Mouse (Mus musculus) Patski (cell line): ENCODE results near the gene Chrm3. TPM values are rescaled to one million over a fixed set of nuclear protein-coding genes. Genes with fewer than 3 reads are reported as not detected.

ENCODE experiments used
- ATAC-seq: fragments of 100-300 bp; one replicate; pipeline ENCODE4 v1.8.0; 2021
- CTCF ChIA-PET: fragments of 350-600 bp; sonication (Branson Sonifier 250); formaldehyde crosslinking; loops from one replicate; lab custom pipeline; 2022; ENCODE audit warnings: inconsistent platforms; lab: Charles Lee
- POLR2A ChIA-PET: fragments of 350-600 bp; sonication (Branson Sonifier 250); formaldehyde crosslinking; loops from one replicate; lab custom pipeline; 2022; ENCODE audit warnings: antibody characterized with exemption, inconsistent platforms; lab: Charles Lee
- DNase-seq: peaks from one replicate; pipeline ENCODE4 v3.0.0-alpha.2; 2011; ENCODE audit warnings: low read depth, low spot score
- H3K27me3 ChIP-seq: fragments of 371-371 bp; one replicate; pipeline ENCODE4 v1.5.1; 2021
- CTCF ChIP-seq: fragments of 100-300 bp; IDR thresholded peaks from one replicate; pipeline ENCODE4 v1.5.1; 2021
- in situ Hi-C: fragments of 300-500 bp; cut with MboI; formaldehyde crosslinking; loops from 3 replicates; pipeline ENCODE4 v1.11.1; 2018; ENCODE audit warnings: low pct_unique_long_range_greater_than_20kb, mixed read lengths
- polyA plus RNA-seq: library from polyadenylated mRNA; unstranded; gene quantifications from one replicate; pipeline ENCODE4 v1.2.3, GENCODE M21; 2021

The Chrm3 gene
- polyA plus RNA-seq, 1 experiment from 2014 or later, result not detected

GRCm38 (mm10) chr13:9932714-9933113 is 427.9 kb downstream of the Chrm3 start:
- ChIA-PET POLR2A (no interaction called here), CTCF (no interaction called here)
- no peaks in the 10 kb centered on the region for H3K27me3 ChIP-seq
- DNase-seq, result no peak
- ATAC-seq, result no peak
- in situ Hi-C loops, result no loop called here
- TF ChIP-seq CTCF, result no peak

- ChIA-PET CTCF (no interaction called here), POLR2A (no interaction called here)
- in situ Hi-C loops, result no loop called here
- DNase-seq (no peak), ATAC-seq (no peak)
- TF ChIP-seq CTCF, result no peak
- H3K27me3 ChIP-seq, result no peaks in the 10 kb centered on the region
Measured at GRCm38 (mm10) chr13:9930606-9931005, 430.0 kb downstream of the Chrm3 start.

GRCm38 (mm10) chr13:9929978-9930377 is 430.7 kb downstream of the Chrm3 start:
- DNase-seq (no peak), ATAC-seq (peak; percentile 76)
- H3K27me3 ChIP-seq, result no peaks in the 10 kb centered on the region
- ChIA-PET POLR2A (no interaction called here), CTCF (no interaction called here)
- in situ Hi-C loops, result no loop called here
- no peak for TF ChIP-seq CTCF

GRCm38 (mm10) chr13:9921150-9921549 is 439.5 kb downstream of the Chrm3 start:
- no peaks in the 10 kb centered on the region for H3K27me3 ChIP-seq
- ChIA-PET POLR2A (no interaction called here), CTCF (no interaction called here)
- DNase-seq (no peak), ATAC-seq (peak; percentile 29)
- in situ Hi-C loops, result no loop called here
- no peak for TF ChIP-seq CTCF

- in situ Hi-C loops, result no loop called here
- no peak for DNase-seq
- ChIA-PET CTCF (no interaction called here), POLR2A (no interaction called here)
- no peak for TF ChIP-seq CTCF
- peak; percentile 90 for ATAC-seq
- H3K27me3 ChIP-seq, result no peaks in the 10 kb centered on the region
Measured at GRCm38 (mm10) chr13:9912697-9913096, 447.9 kb downstream of the Chrm3 start.

GRCm38 (mm10) chr13:9908707-9909106 is 451.9 kb downstream of the Chrm3 start:
- CTCF ChIA-PET, result no interaction called here
- in situ Hi-C loops, result no loop called here
- TF ChIP-seq CTCF, result no peak
- DNase-seq (no peak), ATAC-seq (no peak)
- POLR2A ChIA-PET, result interaction anchor here (0.6 kb wide), 1 partner anchor 595 kb away, joined by 3 read pairs; no protein-coding TSS in a partner anchor
- no peaks in the 10 kb centered on the region for H3K27me3 ChIP-seq

GRCm38 (mm10) chr13:9907202-9907601 is 453.4 kb downstream of the Chrm3 start:
- no peak for TF ChIP-seq CTCF
- CTCF ChIA-PET, result no interaction called here
- POLR2A ChIA-PET, result no interaction called here
- DNase-seq (no peak), ATAC-seq (peak; percentile 57)
- in situ Hi-C loops, result no loop called here
- H3K27me3 ChIP-seq, result no peaks in the 10 kb centered on the region

GRCm38 (mm10) chr13:9904455-9904854 is 456.2 kb downstream of the Chrm3 start:
- POLR2A ChIA-PET, result no interaction called here
- no peaks in the 10 kb centered on the region for H3K27me3 ChIP-seq
- no peak for ATAC-seq
- in situ Hi-C loops, result no loop called here
- DNase-seq, result no peak
- TF ChIP-seq CTCF, result no peak
- CTCF ChIA-PET, result interaction anchor here (1.5 to 1.9 kb wide), 2 partner anchors 13 to 14 kb away, joined by 4 read pairs; no protein-coding TSS in a partner anchor

GRCm38 (mm10) chr13:9900653-9901385 is 459.8 kb downstream of the Chrm3 start:
- ATAC-seq (no peak), DNase-seq (no peak)
- TF ChIP-seq CTCF, result no peak
- in situ Hi-C loops, result no loop called here
- ChIA-PET POLR2A (no interaction called here), CTCF (interaction anchor here (1.3 kb wide), 1 partner anchor 14 kb away, joined by 4 read pairs; no protein-coding TSS in a partner anchor)
- H3K27me3 ChIP-seq, result no peaks in the 10 kb centered on the region

- CTCF ChIA-PET, result no interaction called here
- in situ Hi-C loops, result no loop called here
- DNase-seq (no peak), ATAC-seq (no peak)
- no peak for TF ChIP-seq CTCF
- POLR2A ChIA-PET, result no interaction called here
- no peaks in the 10 kb centered on the region for H3K27me3 ChIP-seq
Measured at GRCm38 (mm10) chr13:9898664-9899369, 461.8 kb downstream of the Chrm3 start.

GRCm38 (mm10) chr13:9897231-9897630 is 463.4 kb downstream of the Chrm3 start:
- H3K27me3 ChIP-seq, result no peaks in the 10 kb centered on the region
- CTCF ChIA-PET, result interaction anchor here (1.0 kb wide), 1 partner anchor 13 kb away, joined by 4 read pairs; no protein-coding TSS in a partner anchor
- DNase-seq, result no peak
- in situ Hi-C loops, result no loop called here
- POLR2A ChIA-PET, result no interaction called here
- TF ChIP-seq CTCF, result no peak
- no peak for ATAC-seq
